Mouse (Mus musculus) cerebellum, adult 8-10 months (tissue): ENCODE data around the gene Cops7b.
A peak's percentile ranks its signal among the peaks of the same experiment; 100 is the strongest.

Experiments
- DNase-seq: peaks from one replicate; pipeline ENCODE4 v3.0.0; 2022

Gene Cops7b

GRCm38 (mm10) chr1:86600117-86600516 is 17.4 kb downstream of the Cops7b start:
- DNase-seq, result no peak

- DNase-seq, result no peak
These were observed 28.2 kb downstream of the Cops7b start for GRCm38 (mm10) chr1:86610954-86611353.

GRCm38 (mm10) chr1:86612081-86612480 is 29.4 kb downstream of the Cops7b start:
- no peak for DNase-seq

DNA sequence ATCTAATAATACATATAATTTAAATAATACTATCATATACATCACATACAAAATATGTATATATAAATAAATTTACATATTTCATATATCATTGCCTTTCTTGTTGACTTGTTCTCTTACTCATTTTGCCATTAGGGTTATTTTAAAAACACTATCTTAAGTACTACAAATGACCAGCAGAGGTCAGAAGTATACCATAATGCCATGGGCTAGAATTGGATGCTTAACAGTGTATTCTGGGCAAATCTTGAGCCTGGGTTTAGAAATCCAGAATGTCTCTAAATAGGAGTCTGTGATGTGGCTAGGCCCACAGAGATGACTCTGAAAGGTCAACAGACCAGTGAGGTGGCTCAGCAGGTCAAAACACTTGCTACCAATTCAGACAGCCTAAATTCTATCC is 31.6 kb downstream of the Cops7b start:
- no peak for DNase-seq

DNA sequence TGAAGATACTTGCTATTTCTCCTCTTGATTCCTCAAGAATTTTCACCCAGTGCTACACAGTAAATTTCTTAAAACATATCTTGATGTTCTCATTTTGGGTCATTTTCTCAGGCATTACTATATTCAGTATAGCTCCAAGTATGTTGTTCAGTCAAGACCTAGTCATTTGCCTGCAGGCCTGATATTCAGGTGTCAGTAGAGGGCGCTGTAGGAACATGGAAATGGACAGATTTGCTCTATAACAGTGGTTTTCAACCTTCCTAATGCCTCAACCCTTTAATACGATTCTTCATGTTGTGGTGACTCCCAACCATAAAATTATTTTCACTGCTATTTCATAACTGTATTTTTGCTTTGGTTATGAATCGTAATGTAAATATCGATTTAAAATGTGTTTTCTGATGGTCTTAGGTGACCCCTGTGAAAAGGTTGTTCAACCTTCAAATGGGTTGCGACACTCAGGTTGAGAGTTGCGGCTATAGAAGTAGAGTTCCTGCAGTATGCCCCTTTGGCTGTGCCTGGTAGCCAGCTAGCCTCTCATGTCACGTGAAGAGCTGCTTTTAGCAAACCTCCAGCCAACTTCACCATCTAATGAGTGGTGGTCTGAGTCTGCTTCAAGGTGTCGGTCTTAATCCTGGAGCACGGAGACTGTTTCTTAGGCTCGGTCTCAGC is 35.9 kb downstream of the Cops7b start:
- DNase-seq, result peak; percentile 50

- DNase-seq, result no peak
These were observed 39.6 kb downstream of the Cops7b start for GRCm38 (mm10) chr1:86622296-86622695.

GRCm38 (mm10) chr1:86623001-86624000 is 40.6 kb downstream of the Cops7b start:
- DNase-seq, result no peak

DNA sequence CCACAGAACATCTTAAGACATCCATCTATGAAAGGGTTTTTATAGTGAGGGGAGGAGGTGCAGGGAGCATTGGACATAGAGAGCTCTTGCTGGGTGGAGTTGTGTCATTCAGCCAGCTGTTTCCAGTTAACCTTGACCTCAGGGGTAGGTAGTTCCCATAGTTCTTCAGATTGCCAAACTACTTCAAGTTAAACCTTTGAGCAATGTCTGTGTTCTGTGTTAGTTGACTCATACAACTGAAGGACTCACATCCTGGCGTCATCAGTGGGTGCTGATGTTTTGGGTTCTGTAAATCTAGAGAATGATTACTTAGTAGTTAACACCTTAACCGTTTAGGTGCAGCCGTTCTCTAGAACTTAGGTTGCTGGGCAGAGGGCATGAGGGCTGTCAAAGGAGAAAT is 45.6 kb downstream of the Cops7b start:
- DNase-seq, result no peak

- DNase-seq, result no peak
These were observed 47.2 kb downstream of the Cops7b start for GRCm38 (mm10) chr1:86629936-86630335.

- DNase-seq, result no peak
These were observed 47.8 kb downstream of the Cops7b start for GRCm38 (mm10) chr1:86630527-86630926.

GRCm38 (mm10) chr1:86632732-86633380 is 50.2 kb downstream of the Cops7b start:
- DNase-seq, result no peak

DNA sequence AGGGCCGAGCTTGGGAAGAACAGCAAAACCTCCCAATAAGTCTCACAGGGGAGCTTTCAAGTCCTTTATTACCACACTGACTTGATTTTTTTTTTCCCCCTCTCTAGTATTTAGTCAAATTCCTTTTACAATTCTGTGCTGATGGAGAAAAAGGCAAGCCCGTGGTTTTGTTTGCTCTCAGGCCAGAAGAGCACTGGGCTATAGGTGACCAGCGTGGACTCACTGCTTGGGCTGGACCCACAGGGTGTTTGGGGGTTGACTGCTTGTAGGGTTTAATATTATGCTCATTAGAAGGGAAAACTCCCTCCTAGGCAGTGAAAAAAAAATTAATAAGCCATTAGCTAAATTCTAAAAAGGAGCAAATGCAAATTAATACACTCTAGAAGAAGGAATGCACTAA is 50.7 kb downstream of the Cops7b start:
- no peak for DNase-seq

- DNase-seq, result no peak
These were observed 51.4 kb downstream of the Cops7b start for GRCm38 (mm10) chr1:86633840-86634750.

- no peak for DNase-seq
These were observed 52.2 kb downstream of the Cops7b start for GRCm38 (mm10) chr1:86634751-86635359.

DNA sequence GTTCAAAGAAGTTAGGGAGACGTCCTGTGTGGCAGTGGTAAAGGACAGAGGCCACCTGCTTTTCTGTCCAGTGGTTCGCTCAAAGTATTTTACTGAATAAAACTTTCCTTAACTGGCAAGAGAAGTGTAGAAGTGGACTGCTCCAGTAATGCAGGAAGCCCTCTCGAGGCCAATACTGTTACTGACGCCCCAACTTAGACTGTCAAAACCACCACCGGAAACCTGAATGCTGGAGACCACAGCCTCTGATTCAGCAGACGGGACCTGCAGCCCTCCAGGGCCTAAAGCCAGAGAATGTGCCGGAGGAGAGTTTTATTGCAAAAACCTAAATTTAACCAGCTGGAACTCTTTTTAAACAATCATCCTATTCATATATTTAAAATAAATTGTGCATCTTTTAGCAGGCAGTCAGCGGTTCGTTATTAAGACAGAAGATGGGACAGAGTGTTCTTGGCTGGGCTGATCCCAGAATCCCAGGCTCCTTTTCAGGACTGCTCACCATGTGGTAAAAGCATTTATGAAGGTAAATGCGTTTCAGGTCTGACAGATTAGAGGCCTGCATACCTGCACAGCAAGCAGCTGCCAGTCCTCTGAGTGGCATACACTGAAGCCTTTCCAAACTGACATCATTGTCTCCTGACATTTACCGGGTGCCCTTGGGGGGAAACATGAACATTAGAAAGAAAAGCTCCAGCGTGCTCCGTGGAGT is 60.6 kb downstream of the Cops7b start:
- no peak for DNase-seq

DNA sequence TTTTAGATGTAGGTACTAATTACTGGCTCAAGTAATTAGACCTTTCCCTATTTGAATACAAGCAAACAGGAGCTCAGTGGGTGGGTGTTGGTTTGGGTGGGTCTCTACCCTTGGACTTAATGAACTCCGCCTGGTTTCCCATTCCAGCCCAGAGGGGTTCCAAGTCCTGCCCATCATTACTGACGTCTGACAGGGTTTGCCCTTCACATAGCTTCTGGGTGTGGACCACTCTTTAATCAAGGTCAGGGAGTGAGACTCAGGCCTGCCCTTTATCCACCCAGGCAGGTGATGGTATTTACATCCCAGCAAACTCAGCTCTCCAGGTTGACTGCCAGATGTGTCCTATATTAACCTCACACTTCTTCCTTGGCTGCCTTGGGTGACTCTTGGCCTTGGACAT is 64.8 kb downstream of the Cops7b start:
- DNase-seq, result no peak

DNA sequence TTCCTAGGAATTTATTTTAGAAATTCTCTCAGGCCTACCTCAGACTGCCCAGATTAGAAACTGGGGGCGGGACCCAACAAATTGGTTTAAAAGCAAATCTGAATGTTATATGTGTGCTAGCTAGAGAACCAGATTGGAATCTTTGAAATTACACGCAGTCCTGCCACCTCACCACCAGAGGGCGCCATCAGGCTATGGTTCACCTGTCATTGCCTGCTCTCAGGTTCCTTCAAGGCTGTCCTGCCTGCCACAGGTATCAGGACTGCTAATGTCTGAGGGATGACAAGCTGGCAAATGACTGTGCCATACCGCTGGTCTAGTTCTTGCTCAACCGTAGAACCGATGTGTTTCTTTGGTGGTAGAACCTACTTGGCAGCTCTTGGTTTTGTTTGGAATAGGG is 67.6 kb downstream of the Cops7b start:
- peak; percentile 65 for DNase-seq

- DNase-seq, result no peak
These were observed 70.0 kb downstream of the Cops7b start for GRCm38 (mm10) chr1:86652675-86653074.

DNA sequence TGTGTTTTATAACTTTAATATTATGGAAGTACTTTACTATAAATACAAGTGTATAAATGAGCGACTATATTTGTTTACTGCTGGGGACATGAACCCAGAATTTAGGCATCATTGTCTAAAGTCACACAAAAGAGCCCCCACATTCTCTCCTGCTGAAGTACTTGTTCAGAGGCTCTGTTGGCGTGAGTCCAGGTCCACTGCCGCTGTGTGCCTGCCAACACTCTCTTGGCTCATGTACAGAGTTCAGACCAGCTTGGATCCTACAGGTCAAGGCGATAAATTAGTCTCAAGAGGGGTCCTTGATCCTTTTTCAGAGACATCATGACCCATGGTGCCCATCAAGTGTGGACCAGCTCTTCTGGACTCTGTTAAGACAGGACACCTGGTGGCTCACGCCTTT is 74.4 kb downstream of the Cops7b start:
- DNase-seq, result no peak
